Mouse (Mus musculus) intestine, embryonic 14.5 days (tissue): ENCODE results near the gene Gadd45gip1. TPM values are rescaled to one million over a fixed set of nuclear protein-coding genes. Genes with fewer than 3 reads are reported as not detected.

ENCODE experiments used
- ATAC-seq: fragments of 200-750 bp; cut with Nextera tagmentation; replicated peaks from 2 replicates; pipeline ENCODE4 v1.8.0; 2017; ENCODE audit warnings: low read depth, moderate number of reproducible peaks, moderate TSS enrichment, moderate library complexity; ENCODE audit not compliant: low FRiP score, low TSS enrichment
- DNase-seq: peaks from one replicate; pipeline ENCODE4 v3.0.0-alpha.2; 2018; ENCODE audit warnings: low spot score
- H3K27ac ChIP-seq: fragments of 300-500 bp; sonication (generic); 2 replicates; pipeline ENCODE4 v1.5.1; 2014; ENCODE audit warnings: low read depth, mild to moderate bottlenecking, control low read depth
- H3K27me3 ChIP-seq: fragments of 300-500 bp; sonication (generic); replicated peaks from 2 replicates; pipeline ENCODE4 v1.6.1; 2014; ENCODE audit warnings: low read length, control low read depth; ENCODE audit not compliant: control insufficient read depth, insufficient read depth
- H3K36me3 ChIP-seq: fragments of 300-500 bp; sonication (generic); 2 replicates; pipeline ENCODE4 v1.6.1; 2014; ENCODE audit warnings: low read length, control low read depth; ENCODE audit not compliant: control insufficient read depth, insufficient read depth
- H3K4me1 ChIP-seq: fragments of 300-500 bp; sonication (generic); replicated peaks from 2 replicates; pipeline ENCODE4 v1.6.1; 2014; ENCODE audit warnings: low read length, control low read depth, mixed read lengths; ENCODE audit not compliant: control insufficient read depth, insufficient read depth
- H3K4me2 ChIP-seq: fragments of 300-500 bp; sonication (generic); 2 replicates; pipeline ENCODE4 v1.6.1; 2014; ENCODE audit warnings: low read length
- H3K4me3 ChIP-seq: fragments of 300-500 bp; sonication (generic); 2 replicates; pipeline ENCODE4 v1.5.1; 2014; ENCODE audit warnings: low read depth, low read length, control low read depth, mixed read lengths
- H3K9ac ChIP-seq: fragments of 300-500 bp; sonication (generic); 2 replicates; pipeline ENCODE4 v1.6.1; 2014; ENCODE audit warnings: mild to moderate bottlenecking, low read length
- H3K9me3 ChIP-seq: fragments of 300-500 bp; sonication (generic); 2 replicates; pipeline ENCODE4 v1.6.1; 2016; ENCODE audit warnings: low read length, control low read depth; ENCODE audit not compliant: control insufficient read depth
- WGBS: fragments of 180-500 bp; shearing (Covaris S2); extraction: QIAGEN DNeasy Blood & Tissue Kit; methylation state at CpG from one replicate; pipeline ENCODE4 v1.1.7; 2014; 5-methylcytosine and 5-hydroxymethylcytosine counted together
- microRNA-seq: library from miRNA; unstranded; fragments of <30 nt; microRNA quantifications from one replicate; pipeline ENCODE4, GENCODE M21; 2016
- polyA plus RNA-seq: library from polyadenylated mRNA; unstranded; fragments of >200 nt; fragmentation: Nextera tagmentation; extraction: Ambion mirVana; gene quantifications from 2 replicates; pipeline ENCODE4 v1.2.1, GENCODE M21; 2014

The Gadd45gip1 gene
- polyA plus RNA-seq, 1 experiment from 2014 or later: 60.8 TPM

DNA sequence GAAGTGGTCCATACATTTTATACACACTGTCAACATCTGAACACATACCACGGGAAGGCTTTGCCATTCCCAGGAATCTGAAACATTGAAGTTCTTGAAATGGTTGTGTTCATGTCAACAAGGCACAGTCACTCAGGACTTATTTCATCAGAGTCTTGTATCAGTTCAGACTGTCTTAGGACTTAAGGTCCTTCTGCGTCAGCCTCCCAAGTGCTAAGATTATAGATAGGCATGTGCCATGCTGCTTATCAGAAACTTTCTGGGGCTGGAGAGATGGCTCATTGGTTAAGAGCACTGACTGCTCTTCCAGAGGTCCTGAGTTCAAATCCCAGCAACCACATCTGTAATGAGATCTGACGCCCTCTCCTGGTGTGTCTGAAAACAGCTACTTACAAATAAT, 43.0 kb downstream of the Gadd45gip1 start:
- H3K36me3 ChIP-seq: no peaks in the 10 kb centered on the region
- no peak overlapping the region for H3K9ac ChIP-seq
- no peak overlapping the region for H3K27ac ChIP-seq
- ATAC-seq: no peak
- 87% methylated on average over 3 of the region's 3 CpGs for WGBS
- no peak for DNase-seq
- H3K27me3 ChIP-seq: no peaks in the 10 kb centered on the region
- H3K4me3 ChIP-seq: no peak overlapping the region
- H3K9me3 ChIP-seq: no peaks in the 10 kb centered on the region
- H3K4me2 ChIP-seq: no peak overlapping the region
- peaks cover 13% of the 10 kb centered on the region for H3K4me1 ChIP-seq

DNA sequence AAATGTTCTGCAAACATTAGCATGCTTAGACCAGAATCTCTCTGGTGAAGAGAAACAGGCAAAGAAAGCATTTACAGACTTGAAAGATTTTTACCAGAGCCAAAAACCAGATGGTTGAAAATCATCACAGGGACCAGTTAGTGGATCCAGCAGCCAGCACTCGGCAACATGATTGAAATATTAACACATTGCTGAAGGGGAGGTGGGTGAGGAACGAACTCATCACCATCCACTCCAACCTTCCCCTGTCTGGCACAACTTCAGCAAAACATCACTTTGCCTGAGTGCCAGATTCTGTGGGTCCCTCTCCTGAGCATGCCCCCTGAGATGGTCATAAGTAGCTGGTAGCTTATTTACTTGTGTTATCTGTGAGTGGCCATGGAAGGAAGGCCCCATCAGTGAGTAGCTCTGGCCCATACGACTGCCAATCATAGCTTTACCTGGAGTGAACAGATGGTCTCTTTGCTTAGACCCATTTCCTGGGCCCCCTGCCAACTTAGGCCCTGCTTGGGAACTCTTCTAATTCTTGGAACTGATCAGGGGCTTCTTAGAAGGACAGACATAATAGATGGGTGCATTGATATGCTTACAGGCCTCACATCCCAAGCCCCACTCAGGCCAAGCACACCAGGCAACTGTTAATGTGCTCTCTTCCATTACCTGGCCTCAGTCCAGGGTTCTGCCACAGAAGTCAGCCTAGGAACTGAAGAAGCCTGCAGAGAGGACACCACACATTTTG, 46.1 kb downstream of the Gadd45gip1 start:
- Histone ChIP-seq H3K4me1 (peaks cover 6% of the 10 kb centered on the region), H3K4me3 (no peak overlapping the region), H3K9ac (no peak overlapping the region), H3K27ac (no peak overlapping the region), H3K4me2 (no peak overlapping the region), H3K27me3 (no peaks in the 10 kb centered on the region), H3K36me3 (no peaks in the 10 kb centered on the region), H3K9me3 (no peaks in the 10 kb centered on the region)
- ATAC-seq (no peak), DNase-seq (no peak)
- WGBS: 82% methylated on average over 3 of the region's 3 CpGs

GRCm38 (mm10) chr8:84878915-84879314, 47.6 kb downstream of the Gadd45gip1 start:
- no peaks in the 10 kb centered on the region for H3K4me1 ChIP-seq
- H3K4me3 ChIP-seq: no peak overlapping the region
- DNase-seq: no peak
- whole genome bisulfite sequencing: 88% methylated on average over 1 of the region's 1 CpGs
- H3K4me2 ChIP-seq: no peak overlapping the region
- H3K36me3 ChIP-seq: no peaks in the 10 kb centered on the region
- H3K9ac ChIP-seq: no peak overlapping the region
- H3K9me3 ChIP-seq: no peaks in the 10 kb centered on the region
- ATAC-seq: no peak
- H3K27ac ChIP-seq: no peak overlapping the region
- no peaks in the 10 kb centered on the region for H3K27me3 ChIP-seq

GRCm38 (mm10) chr8:84884728-84885127, 53.4 kb downstream of the Gadd45gip1 start:
- WGBS: 86% methylated on average over 4 of the region's 4 CpGs
- H3K9me3 ChIP-seq: no peaks in the 10 kb centered on the region
- peaks cover 37% of the 10 kb centered on the region for H3K36me3 ChIP-seq
- DNase-seq (no peak), ATAC-seq (no peak)
- no peak overlapping the region for H3K9ac ChIP-seq
- H3K4me1 ChIP-seq: no peaks in the 10 kb centered on the region
- no peak overlapping the region for H3K4me2 ChIP-seq
- H3K4me3 ChIP-seq: no peak overlapping the region
- no peaks in the 10 kb centered on the region for H3K27me3 ChIP-seq
- no peak overlapping the region for H3K27ac ChIP-seq

Small RNAs within 50 kb of the gene (microRNA-seq; reads per million reads assigned to microRNA genes)
- 2.5 reads per million, percentile 26 among the genes with 10 or more reads in this experiment for gene Mir7069

Other genes with a start within 250 kb of the Gadd45gip1 start
- gene Ier2, start 168.7 kb upstream of the Gadd45gip1 start, polyA plus RNA-seq: 73.2 and 75.5 TPM in 2 replicates
- gene Trmt1, start 145.2 kb upstream of the Gadd45gip1 start, polyA plus RNA-seq: 85.9 and 87.0 TPM in 2 replicates
- 23.7 and 25.0 TPM in 2 replicates for gene Nacc1, start 143.7 kb upstream of the Gadd45gip1 start, polyA plus RNA-seq
- gene Lyl1, start 130.1 kb upstream of the Gadd45gip1 start, polyA plus RNA-seq: 4.3 and 5.2 TPM in 2 replicates
- gene G430095P16Rik, start 108.5 kb upstream of the Gadd45gip1 start, polyA plus RNA-seq: 3.3 and 4.1 TPM in 2 replicates
- gene Nfix, start 31.2 kb upstream of the Gadd45gip1 start, polyA plus RNA-seq: 12.8 and 14.4 TPM in 2 replicates
- gene Dand5, start 8.7 kb upstream of the Gadd45gip1 start, polyA plus RNA-seq: 5.2 and 5.4 TPM in 2 replicates
- gene Rad23a, start 9.1 kb downstream of the Gadd45gip1 start, polyA plus RNA-seq: 126 and 129 TPM in 2 replicates
- gene Calr, start 15.4 kb downstream of the Gadd45gip1 start, polyA plus RNA-seq: 721 and 823 TPM in 2 replicates
- gene Farsa, start 25.5 kb downstream of the Gadd45gip1 start, polyA plus RNA-seq: 89.0 TPM in 2 replicates
- 67.9 and 68.9 TPM in 2 replicates for gene Syce2, start 40.6 kb downstream of the Gadd45gip1 start, polyA plus RNA-seq
- gene Gcdh, start 62.4 kb downstream of the Gadd45gip1 start, polyA plus RNA-seq: 35.7 and 37.8 TPM in 2 replicates
- gene Klf1, start 70.4 kb downstream of the Gadd45gip1 start, polyA plus RNA-seq: 0.77 and 1.8 TPM in 2 replicates
- gene Dnase2a, start 77.0 kb downstream of the Gadd45gip1 start, polyA plus RNA-seq: 8.3 and 8.6 TPM in 2 replicates
- gene Mast1, start 105.8 kb downstream of the Gadd45gip1 start, polyA plus RNA-seq: 2.3 and 2.6 TPM in 2 replicates
- 0.09 TPM in 1 of 2 replicates, not detected in the other for gene Rtbdn, start 115.5 kb downstream of the Gadd45gip1 start, polyA plus RNA-seq
- not detected in 2 replicates for gene Gm49661, start 137.9 kb downstream of the Gadd45gip1 start, polyA plus RNA-seq
- gene Prdx2, start 138.1 kb downstream of the Gadd45gip1 start, polyA plus RNA-seq: 771 and 821 TPM in 2 replicates
- gene Rnaseh2a, start 138.2 kb downstream of the Gadd45gip1 start, polyA plus RNA-seq: 132 and 141 TPM in 2 replicates
- gene Junb, start 147.2 kb downstream of the Gadd45gip1 start, polyA plus RNA-seq: 14.4 and 17.2 TPM in 2 replicates
- gene Hook2, start 159.1 kb downstream of the Gadd45gip1 start, polyA plus RNA-seq: 36.0 and 40.7 TPM in 2 replicates
- not detected in 2 replicates for gene Best2, start 183.0 kb downstream of the Gadd45gip1 start, polyA plus RNA-seq
- gene Asna1, start 193.8 kb downstream of the Gadd45gip1 start, polyA plus RNA-seq: 95.9 and 105 TPM in 2 replicates
- 115 and 143 TPM in 2 replicates for gene Trir, start 195.3 kb downstream of the Gadd45gip1 start, polyA plus RNA-seq
- gene Tnpo2, start 205.4 kb downstream of the Gadd45gip1 start, polyA plus RNA-seq: 15.5 and 15.7 TPM in 2 replicates
- 26.2 and 26.9 TPM in 2 replicates for gene Fbxw9, start 228.5 kb downstream of the Gadd45gip1 start, polyA plus RNA-seq
- 0.71 TPM in 1 of 2 replicates, not detected in the other for gene Gm5741, start 236.5 kb downstream of the Gadd45gip1 start, polyA plus RNA-seq
- 63.8 and 67.5 TPM in 2 replicates for gene Dhps, start 240.2 kb downstream of the Gadd45gip1 start, polyA plus RNA-seq
- 142 and 156 TPM in 2 replicates for gene Wdr83os, start 249.2 kb downstream of the Gadd45gip1 start, polyA plus RNA-seq
- gene Wdr83, start 249.8 kb downstream of the Gadd45gip1 start, polyA plus RNA-seq: 43.2 and 44.2 TPM in 2 replicates